Mouse (Mus musculus) C2C12 (cell line): ENCODE results near the gene Grk6.

Experiments used
- CEBPB ChIP-seq: IDR thresholded peaks from one replicate; pipeline ENCODE4 v1.6.1; 2011; ENCODE audit warnings: low read depth, mild to moderate bottlenecking, control low read depth, moderate library complexity
- CTCF ChIP-seq: IDR thresholded peaks from one replicate; pipeline ENCODE4 v1.5.1; 2011; ENCODE audit not compliant: control insufficient read depth, insufficient read depth, insufficient read length
- FOSL1 ChIP-seq: IDR thresholded peaks from one replicate; pipeline ENCODE4 v1.8.0; 2011; ENCODE audit warnings: mild to moderate bottlenecking, low read length; ENCODE audit not compliant: poor library complexity, insufficient read depth, severe bottlenecking
- MAX ChIP-seq: IDR thresholded peaks from one replicate; pipeline ENCODE4 v1.6.1; 2011; ENCODE audit warnings: mild to moderate bottlenecking, control low read depth
- MYOD1 ChIP-seq: IDR thresholded peaks from one replicate; pipeline ENCODE4 v1.6.1; 2011; ENCODE audit warnings: low read depth; ENCODE audit not compliant: control insufficient read depth, insufficient read length
- MYOG ChIP-seq: IDR thresholded peaks from one replicate; pipeline ENCODE4 v1.6.1; 2011; ENCODE audit not compliant: control insufficient read depth, insufficient read length; ENCODE audit errors: extremely low read depth
- USF1 ChIP-seq: IDR thresholded peaks from one replicate; pipeline ENCODE4 v1.6.1; 2011; ENCODE audit warnings: low read depth, mild to moderate bottlenecking, control low read depth, moderate library complexity

- TF ChIP-seq CTCF (no peak), MAX (no peak), USF1 (no peak), MYOG (no peak), CEBPB (no peak), MYOD1 (no peak), FOSL1 (no peak)
These were observed 29.1 kb downstream of the Grk6 start for GRCm38 (mm10) chr13:55473961-55474360.
